Mouse (Mus musculus) hindbrain, embryonic 12.5 days (tissue): ENCODE measurements around the gene Olfr1383. TPM values are rescaled to one million over a fixed set of nuclear protein-coding genes. Genes with fewer than 3 reads are reported as not detected.

ENCODE experiments used
- polyA plus RNA-seq: library from polyadenylated mRNA; unstranded; fragments of >200 nt; fragmentation: Nextera tagmentation; extraction: Ambion mirVana; gene quantifications from 2 replicates; pipeline ENCODE4 v1.2.1, GENCODE M21; 2016

Gene Olfr1383
- polyA plus RNA-seq, 1 experiment from 2014 or later = not detected

Other genes starting within 250 kb of the Olfr1383 start
- not detected in 2 replicates for gene Olfr1393, start 241.3 kb upstream of the Olfr1383 start, polyA plus RNA-seq
- gene Olfr1392, start 234.4 kb upstream of the Olfr1383 start, polyA plus RNA-seq = not detected in 2 replicates
- not detected in 2 replicates for gene Olfr10, start 214.9 kb upstream of the Olfr1383 start, polyA plus RNA-seq
- not detected in 2 replicates for gene Olfr1391, start 196.9 kb upstream of the Olfr1383 start, polyA plus RNA-seq
- not detected in 2 replicates for gene Olfr1390, start 184.5 kb upstream of the Olfr1383 start, polyA plus RNA-seq
- not detected in 2 replicates for gene Olfr1389, start 96.6 kb upstream of the Olfr1383 start, polyA plus RNA-seq
- gene Olfr1388, start 83.0 kb upstream of the Olfr1383 start, polyA plus RNA-seq = 0.09 TPM in 2 replicates
- gene Olfr1387, start 64.3 kb upstream of the Olfr1383 start, polyA plus RNA-seq = not detected in 2 replicates
- gene Olfr1386, start 54.6 kb upstream of the Olfr1383 start, polyA plus RNA-seq = not detected in 2 replicates
- not detected in 2 replicates for gene Olfr1385, start 30.6 kb upstream of the Olfr1383 start, polyA plus RNA-seq
- gene Olfr1384, start 12.9 kb upstream of the Olfr1383 start, polyA plus RNA-seq = not detected in 2 replicates
- gene Olfr1382, start 8.6 kb downstream of the Olfr1383 start, polyA plus RNA-seq = not detected in 2 replicates
- gene Olfr1381, start 23.8 kb downstream of the Olfr1383 start, polyA plus RNA-seq = not detected in 2 replicates
- gene Olfr1380, start 37.2 kb downstream of the Olfr1383 start, polyA plus RNA-seq = not detected in 2 replicates
- gene Flt4, start 89.6 kb downstream of the Olfr1383 start, polyA plus RNA-seq = 3.3 and 4.0 TPM in 2 replicates
- not detected in 2 replicates for gene Scgb3a1, start 144.0 kb downstream of the Olfr1383 start, polyA plus RNA-seq
- 92.2 and 93.1 TPM in 2 replicates for gene Cnot6, start 193.1 kb downstream of the Olfr1383 start, polyA plus RNA-seq